Mouse (Mus musculus): ENCODE results near the gene Tmem242.

DNA sequence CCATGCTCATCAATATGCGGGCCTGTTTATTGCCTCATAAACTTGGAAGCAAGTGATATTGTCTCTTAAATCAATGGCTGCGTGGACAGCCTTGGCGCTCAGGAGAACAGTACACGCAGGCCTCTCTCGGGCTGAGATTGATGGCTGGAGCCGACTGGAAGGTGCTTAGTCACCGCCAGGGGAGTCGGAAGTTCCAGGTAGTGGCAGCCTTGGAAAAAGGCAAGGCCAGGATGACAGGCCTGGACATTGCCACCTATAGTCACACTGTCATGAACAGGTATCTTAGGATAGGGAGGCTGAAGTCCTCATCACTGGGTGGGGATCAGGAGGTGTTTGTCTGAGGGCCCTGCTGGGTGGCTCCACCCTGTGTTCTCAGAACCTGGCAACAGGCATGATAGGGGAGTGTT is 74.1 kb downstream of the Tmem242 start:
- TF ChIP-seq CTCF (IDR thresholded peaks at IDR 0.05) (no peak), EP300 (IDR thresholded peaks at IDR 0.05) (no peak)

Measured in lung, postnatal 0 days (tissue).